Mouse (Mus musculus): Measurements from ENCODE around the gene Fam120a. TPM values are rescaled to one million over a fixed set of nuclear protein-coding genes. Genes with fewer than 3 reads are reported as not detected.

Gene Fam120a
- polyA plus RNA-seq (2012; ENCODE audit: insufficient read depth, insufficient read length, missing spikeins), result 100 and 101 TPM in 2 replicates

- Histone ChIP-seq H3K4me3 (ENCODE audit: insufficient read depth, low read length) (peak within 1 kb of the TSS; percentile 70), H3K4me1 (ENCODE audit: control insufficient read depth, insufficient read depth, low read length) (peaks cover 10% of the 10 kb centered on the region), H3K27ac (ENCODE audit: insufficient read depth, low read depth, low read length) (peak within 1 kb of the TSS; percentile 84)
- TF ChIP-seq CTCF (IDR thresholded peaks at IDR 0.05; ENCODE audit: low read depth, low read length) (no peak), POLR2A (IDR thresholded peaks at IDR 0.05; ENCODE audit: borderline replicate concordance, low read depth, low read length) (no peak)
Measured at GRCm38 (mm10) chr13:48967956-48968749, at the start of gene Fam120a. TSS of gene Fam120a (minus strand) at chr13:48968017.

DNA sequence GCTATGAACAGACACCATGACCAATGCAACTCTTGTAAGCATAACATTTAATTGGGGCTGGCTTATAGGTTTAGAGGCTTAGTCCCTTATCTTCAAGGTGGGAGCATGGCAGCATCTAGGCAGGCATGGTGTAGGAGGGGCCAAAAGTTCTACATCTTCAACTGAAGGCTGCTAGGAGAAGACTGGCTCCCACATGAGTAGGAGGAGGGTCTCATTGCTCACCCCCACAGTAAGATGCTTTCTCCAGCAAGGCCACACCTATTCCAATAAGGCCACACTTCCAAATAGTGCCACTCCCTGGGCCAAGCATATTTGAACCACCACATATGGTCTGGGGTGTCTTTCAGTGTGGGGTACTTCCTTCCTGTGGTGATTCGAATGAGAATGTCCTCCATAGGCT is 49.6 kb upstream of the Fam120a start:
- no peak overlapping the region for H3K4me3 ChIP-seq (ENCODE audit: insufficient read depth, low read length)
- no peak overlapping the region for H3K27ac ChIP-seq (ENCODE audit: insufficient read depth, low read depth, low read length)
- no peaks in the 10 kb centered on the region for H3K4me1 ChIP-seq (ENCODE audit: control insufficient read depth, insufficient read depth, low read length)
- TF ChIP-seq POLR2A (IDR thresholded peaks at IDR 0.05; ENCODE audit: borderline replicate concordance, low read depth, low read length) (no peak), CTCF (IDR thresholded peaks at IDR 0.05; ENCODE audit: low read depth, low read length) (no peak)

GRCm38 (mm10) chr13:49016311-49016761 is 48.5 kb upstream of the Fam120a start:
- TF ChIP-seq POLR2A (IDR thresholded peaks at IDR 0.05; ENCODE audit: borderline replicate concordance, low read depth, low read length), result no peak
- no peak for TF ChIP-seq CTCF (IDR thresholded peaks at IDR 0.05; ENCODE audit: low read depth, low read length)
- Histone ChIP-seq H3K4me3 (ENCODE audit: insufficient read depth, low read length) (no peak overlapping the region), H3K4me1 (ENCODE audit: control insufficient read depth, insufficient read depth, low read length) (no peaks in the 10 kb centered on the region), H3K27ac (ENCODE audit: insufficient read depth, low read depth, low read length) (no peak overlapping the region)

GRCm38 (mm10) chr13:49015366-49016306 is 47.8 kb upstream of the Fam120a start:
- TF ChIP-seq CTCF (IDR thresholded peaks at IDR 0.05; ENCODE audit: low read depth, low read length) (no peak), POLR2A (IDR thresholded peaks at IDR 0.05; ENCODE audit: borderline replicate concordance, low read depth, low read length) (no peak)
- H3K27ac ChIP-seq (ENCODE audit: insufficient read depth, low read depth, low read length), result no peak overlapping the region

GRCm38 (mm10) chr13:49013206-49013794 is 45.5 kb upstream of the Fam120a start:
- no peak overlapping the region for H3K27ac ChIP-seq (ENCODE audit: insufficient read depth, low read depth, low read length)
- H3K4me3 ChIP-seq (ENCODE audit: insufficient read depth, low read length), result no peak overlapping the region
- H3K4me1 ChIP-seq (ENCODE audit: control insufficient read depth, insufficient read depth, low read length), result no peaks in the 10 kb centered on the region
- no peak for TF ChIP-seq CTCF (IDR thresholded peaks at IDR 0.05; ENCODE audit: low read depth, low read length)
- TF ChIP-seq POLR2A (IDR thresholded peaks at IDR 0.05; ENCODE audit: borderline replicate concordance, low read depth, low read length), result no peak

More at GRCm38 (mm10) chr13:49015366-49016306, 47.8 kb upstream of the Fam120a start:
- Histone ChIP-seq H3K4me3 (ENCODE audit: insufficient read depth, low read length) (no peak overlapping the region), H3K4me1 (ENCODE audit: control insufficient read depth, insufficient read depth, low read length) (no peaks in the 10 kb centered on the region)

GRCm38 (mm10) chr13:49001691-49002090 is 33.9 kb upstream of the Fam120a start:
- no peak overlapping the region for H3K4me3 ChIP-seq (ENCODE audit: insufficient read depth, low read length)
- H3K27ac ChIP-seq (ENCODE audit: insufficient read depth, low read depth, low read length), result no peak overlapping the region
- no peaks in the 10 kb centered on the region for H3K4me1 ChIP-seq (ENCODE audit: control insufficient read depth, insufficient read depth, low read length)
- no peak for TF ChIP-seq CTCF (IDR thresholded peaks at IDR 0.05; ENCODE audit: low read depth, low read length)
- TF ChIP-seq POLR2A (IDR thresholded peaks at IDR 0.05; ENCODE audit: borderline replicate concordance, low read depth, low read length), result no peak

- 0 out of 2 replicates have a peak, but pooled peaks cover 4% of the 10 kb centered on the region for H3K4me1 ChIP-seq (ENCODE audit: control insufficient read depth, insufficient read depth, low read length)
- H3K27ac ChIP-seq (ENCODE audit: insufficient read depth, low read depth, low read length), result no peak overlapping the region
- H3K4me3 ChIP-seq (ENCODE audit: insufficient read depth, low read length), result no peak overlapping the region
- TF ChIP-seq CTCF (IDR thresholded peaks at IDR 0.05; ENCODE audit: low read depth, low read length), result peak; percentile 42
- no peak for TF ChIP-seq POLR2A (IDR thresholded peaks at IDR 0.05; ENCODE audit: borderline replicate concordance, low read depth, low read length)
Measured at GRCm38 (mm10) chr13:48998591-48998990, 30.8 kb upstream of the Fam120a start.

DNA sequence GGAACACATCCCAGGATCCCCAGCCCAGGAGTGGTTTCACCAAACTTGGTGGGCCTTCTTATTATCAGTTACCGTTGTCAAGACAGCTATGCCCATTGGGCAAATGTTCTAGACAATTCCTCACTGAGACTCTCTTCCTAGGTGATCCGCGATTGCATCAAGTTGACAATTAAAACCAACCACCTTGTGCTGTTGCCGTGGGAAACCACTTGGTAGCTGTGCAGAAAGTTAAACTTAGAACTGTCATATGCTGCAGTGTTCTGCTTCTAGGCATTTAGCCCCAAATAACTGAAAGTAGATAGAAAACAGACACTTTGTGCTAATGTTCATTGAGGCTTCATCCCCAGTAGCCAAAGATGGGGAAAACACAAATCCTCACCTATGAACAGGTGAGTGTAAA is 28.9 kb upstream of the Fam120a start:
- Histone ChIP-seq H3K4me1 (ENCODE audit: control insufficient read depth, insufficient read depth, low read length) (0 out of 2 replicates have a peak, but pooled peaks cover 4% of the 10 kb centered on the region), H3K27ac (ENCODE audit: insufficient read depth, low read depth, low read length) (no peak overlapping the region), H3K4me3 (ENCODE audit: insufficient read depth, low read length) (no peak overlapping the region)
- TF ChIP-seq POLR2A (IDR thresholded peaks at IDR 0.05; ENCODE audit: borderline replicate concordance, low read depth, low read length) (no peak), CTCF (IDR thresholded peaks at IDR 0.05; ENCODE audit: low read depth, low read length) (no peak)

DNA sequence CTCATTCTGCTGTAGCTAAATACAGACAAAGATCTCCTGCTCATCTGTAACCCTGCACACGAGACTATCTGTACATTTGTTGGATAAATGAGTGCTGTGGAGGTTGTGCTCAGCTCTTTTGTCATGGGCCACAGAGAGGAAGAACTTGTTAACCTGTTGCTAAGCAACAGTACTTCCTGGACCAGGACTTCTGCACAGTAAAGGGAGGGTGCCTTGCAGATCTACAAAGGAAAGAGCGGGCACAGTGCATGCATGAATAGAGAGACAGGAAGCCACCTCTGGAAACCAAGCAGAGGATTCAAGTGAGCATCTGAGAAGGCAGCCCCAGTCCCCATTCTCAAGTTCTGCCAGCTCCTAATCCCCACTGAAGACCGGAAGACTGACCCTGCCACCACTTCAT is 27.1 kb upstream of the Fam120a start:
- Histone ChIP-seq H3K4me3 (ENCODE audit: insufficient read depth, low read length) (no peak overlapping the region), H3K27ac (ENCODE audit: insufficient read depth, low read depth, low read length) (no peak overlapping the region), H3K4me1 (ENCODE audit: control insufficient read depth, insufficient read depth, low read length) (0 out of 2 replicates have a peak, but pooled peaks cover 4% of the 10 kb centered on the region)
- no peak for TF ChIP-seq POLR2A (IDR thresholded peaks at IDR 0.05; ENCODE audit: borderline replicate concordance, low read depth, low read length)
- TF ChIP-seq CTCF (IDR thresholded peaks at IDR 0.05; ENCODE audit: low read depth, low read length), result no peak

Measured in bone marrow macrophage, adult 2 months (primary cell).